Mouse (Mus musculus) heart, adult 2 months (tissue): ENCODE results near the gene Tspan14.

Experiments used
- CTCF ChIP-seq: fragments of 200-600 bp; IDR thresholded peaks from 2 replicates; pipeline ENCODE4 v1.8.1; 2022; ENCODE audit warnings: antibody characterized with exemption, mild to moderate bottlenecking, moderate library complexity
- POLR2A ChIP-seq: fragments of 200-500 bp; IDR thresholded peaks from 2 replicates; pipeline ENCODE4 v1.6.1; 2011; ENCODE audit warnings: mild to moderate bottlenecking, low read depth, low read length, control low read depth; ENCODE audit not compliant: insufficient read depth

DNA sequence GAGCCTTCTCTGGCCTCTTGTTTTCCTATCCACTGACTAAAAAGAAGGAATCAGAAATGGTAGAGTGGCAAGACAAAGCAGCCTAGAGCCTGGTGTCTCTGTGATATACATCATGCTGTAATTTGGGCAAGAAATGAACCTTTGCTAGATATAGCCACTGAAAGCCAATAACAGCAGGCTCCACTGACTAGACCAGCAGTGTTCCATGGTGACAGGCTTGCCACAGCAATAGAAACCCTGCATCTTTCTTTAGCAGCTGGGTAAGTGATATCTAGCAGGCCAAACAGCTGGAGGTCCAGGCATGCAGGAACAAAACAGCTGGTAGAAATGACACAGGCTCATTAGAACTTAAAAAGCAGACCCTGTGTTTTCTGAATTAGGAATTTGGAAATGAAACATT lies 92.0 kb downstream of the Tspan14 start:
- no peak for TF ChIP-seq POLR2A
- no peak for TF ChIP-seq CTCF
